Mouse (Mus musculus): ENCODE measurements around the gene Afap1l2. TPM values are rescaled to one million over a fixed set of nuclear protein-coding genes. Genes with fewer than 3 reads are reported as not detected.

Afap1l2 gene
- 1.2 and 1.5 TPM in 2 replicates for polyA plus RNA-seq (2014; fragmentation: Nextera tagmentation; extraction: Ambion mirVana)

DNA sequence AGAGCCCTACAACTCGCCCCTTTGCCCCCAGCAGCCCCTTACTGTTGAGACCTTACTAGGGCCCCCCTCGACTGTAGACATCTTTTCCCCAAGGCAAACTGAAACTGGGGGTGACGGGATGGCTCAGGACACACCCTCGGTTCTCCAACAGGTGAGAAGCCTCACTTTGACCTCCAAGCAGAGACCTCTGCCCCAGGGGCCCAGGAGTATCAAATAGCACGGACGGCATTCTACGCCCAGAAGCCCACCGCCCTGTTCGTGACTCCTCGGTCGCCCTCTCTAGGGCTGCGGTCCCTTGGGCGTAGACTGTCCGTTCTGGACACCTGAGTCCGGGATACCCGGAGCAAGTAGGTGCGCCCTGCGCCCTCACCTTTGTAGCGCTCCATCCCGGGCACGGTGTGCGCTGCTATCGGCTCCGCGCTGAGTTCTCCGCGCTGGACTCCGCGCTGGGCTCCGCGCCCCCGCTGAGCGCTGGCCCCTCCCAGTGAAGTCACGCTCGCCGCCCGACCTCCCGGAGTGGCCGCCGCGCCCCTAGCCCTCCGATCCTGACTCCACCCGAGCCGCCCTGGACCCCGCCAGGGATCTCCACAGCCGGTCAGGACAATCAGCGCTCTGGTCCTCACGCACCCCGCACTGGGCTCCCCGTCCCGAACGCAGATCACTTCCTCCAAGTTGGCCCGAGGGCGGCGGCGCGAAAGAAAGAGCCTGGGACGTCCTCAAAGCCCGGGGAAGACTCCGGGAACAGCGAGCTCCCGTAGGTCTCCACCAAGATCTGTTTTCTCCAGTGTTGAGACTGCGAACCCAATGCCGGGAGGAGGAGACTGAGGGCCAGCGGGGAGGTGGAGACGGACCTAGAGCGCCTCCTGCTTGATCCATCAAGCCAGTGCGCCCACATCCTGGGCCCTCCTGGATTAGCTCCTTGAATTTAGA lies at the start of gene Afap1l2:
Afap1l2 (minus strand) TSS at position 448 of the 930 bp plus-strand sequence.
- H3K4me1 ChIP-seq (replicated peaks; ENCODE audit: control insufficient read depth, insufficient read depth, low read length): no peaks in the 10 kb centered on the region; the same call in 1 of the 2 replicates
- ATAC-seq (replicated peaks; ENCODE audit: low FRiP score) (no peak; the same call in 1 of the 2 replicates), DNase-seq (ENCODE audit: low spot score) (peak; percentile 59)
- H3K4me2 ChIP-seq: peak within 1 kb of the TSS; percentile 81
- H3K9me3 ChIP-seq (ENCODE audit: control insufficient read depth, low read length): no peaks in the 10 kb centered on the region
- peaks cover 30% of the 10 kb centered on the region for H3K27me3 ChIP-seq (replicated peaks; ENCODE audit: control insufficient read depth, insufficient read depth, low read length)
- no peak within 1 kb of the TSS for H3K9ac ChIP-seq (ENCODE audit: low read depth, low read length)
- H3K36me3 ChIP-seq (ENCODE audit: control insufficient read depth, insufficient read depth, low read length): no peaks in the 10 kb centered on the region
- 3% methylated on average over 68 of the region's 68 CpGs for WGBS
- H3K27ac ChIP-seq (ENCODE audit: low read depth, low read length): no peak within 1 kb of the TSS
- H3K4me3 ChIP-seq (ENCODE audit: low read depth, low read length): peak within 1 kb of the TSS; percentile 54

DNA sequence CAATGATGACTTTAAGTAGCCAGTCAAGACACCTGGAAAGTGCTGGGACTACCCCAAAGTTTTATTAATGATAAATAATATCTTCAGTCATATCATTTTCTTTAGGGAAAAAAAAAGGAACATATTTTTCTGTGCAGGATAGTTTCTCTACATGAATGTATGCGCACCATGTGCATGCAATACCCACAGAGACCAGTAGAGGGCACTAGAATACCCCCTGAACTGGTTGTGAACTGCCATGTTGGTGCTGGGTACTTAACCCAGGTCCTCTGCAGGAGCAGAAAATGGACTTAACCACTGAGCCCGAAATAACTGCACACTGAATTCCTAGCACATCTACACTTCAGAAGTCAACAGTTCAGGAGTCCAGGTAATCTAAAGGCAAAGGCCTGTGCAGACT lies 49.5 kb upstream of the Afap1l2 start:
- Histone ChIP-seq H3K27me3 (replicated peaks; ENCODE audit: control insufficient read depth, insufficient read depth, low read length) (no peaks in the 10 kb centered on the region), H3K4me2 (no peak overlapping the region), H3K9ac (ENCODE audit: low read depth, low read length) (no peak overlapping the region), H3K9me3 (ENCODE audit: control insufficient read depth, low read length) (no peaks in the 10 kb centered on the region; the same call in 1 of the 2 replicates), H3K36me3 (ENCODE audit: control insufficient read depth, insufficient read depth, low read length) (peaks cover 5% of the 10 kb centered on the region), H3K4me1 (replicated peaks; ENCODE audit: control insufficient read depth, insufficient read depth, low read length) (no peaks in the 10 kb centered on the region), H3K27ac (ENCODE audit: low read depth, low read length) (no peak overlapping the region), H3K4me3 (ENCODE audit: low read depth, low read length) (no peak overlapping the region)
- no peak for DNase-seq (ENCODE audit: low spot score)
- WGBS: 82% methylated on average over 2 of the region's 2 CpGs
- no peak for ATAC-seq (replicated peaks; ENCODE audit: low FRiP score)

- H3K4me1 ChIP-seq (replicated peaks; ENCODE audit: control insufficient read depth, insufficient read depth, low read length): no peaks in the 10 kb centered on the region
- H3K27me3 ChIP-seq (replicated peaks; ENCODE audit: control insufficient read depth, insufficient read depth, low read length): no peaks in the 10 kb centered on the region
- no peak overlapping the region for H3K27ac ChIP-seq (ENCODE audit: low read depth, low read length)
- H3K9me3 ChIP-seq (ENCODE audit: control insufficient read depth, low read length): no peaks in the 10 kb centered on the region; the same call in 1 of the 2 replicates
- H3K36me3 ChIP-seq (ENCODE audit: control insufficient read depth, insufficient read depth, low read length): peaks cover 5% of the 10 kb centered on the region
- ATAC-seq (replicated peaks; ENCODE audit: low FRiP score) (no peak), DNase-seq (ENCODE audit: low spot score) (no peak)
- H3K9ac ChIP-seq (ENCODE audit: low read depth, low read length): no peak overlapping the region
- no peak overlapping the region for H3K4me3 ChIP-seq (ENCODE audit: low read depth, low read length)
- no peak overlapping the region for H3K4me2 ChIP-seq
- 92% methylated on average over 16 of the region's 16 CpGs for WGBS
These were observed 47.4 kb upstream of the Afap1l2 start for GRCm38 (mm10) chr19:57055215-57056120.

GRCm38 (mm10) chr19:57052959-57053358 lies 44.9 kb upstream of the Afap1l2 start:
- Histone ChIP-seq H3K36me3 (ENCODE audit: control insufficient read depth, insufficient read depth, low read length) (peaks cover 5% of the 10 kb centered on the region), H3K27me3 (replicated peaks; ENCODE audit: control insufficient read depth, insufficient read depth, low read length) (no peaks in the 10 kb centered on the region), H3K4me3 (ENCODE audit: low read depth, low read length) (no peak overlapping the region), H3K4me2 (no peak overlapping the region), H3K9ac (ENCODE audit: low read depth, low read length) (no peak overlapping the region), H3K9me3 (ENCODE audit: control insufficient read depth, low read length) (no peaks in the 10 kb centered on the region; the same call in 1 of the 2 replicates), H3K4me1 (replicated peaks; ENCODE audit: control insufficient read depth, insufficient read depth, low read length) (no peaks in the 10 kb centered on the region), H3K27ac (ENCODE audit: low read depth, low read length) (no peak overlapping the region)
- 82% methylated on average over 8 of the region's 8 CpGs for WGBS
- ATAC-seq (replicated peaks; ENCODE audit: low FRiP score): no peak
- no peak for DNase-seq (ENCODE audit: low spot score)

- ATAC-seq (replicated peaks; ENCODE audit: low FRiP score) (no peak), DNase-seq (ENCODE audit: low spot score) (no peak)
- Histone ChIP-seq H3K4me3 (ENCODE audit: low read depth, low read length) (no peak overlapping the region), H3K9ac (ENCODE audit: low read depth, low read length) (no peak overlapping the region), H3K36me3 (ENCODE audit: control insufficient read depth, insufficient read depth, low read length) (no peaks in the 10 kb centered on the region), H3K27ac (ENCODE audit: low read depth, low read length) (no peak overlapping the region), H3K4me2 (no peak overlapping the region), H3K27me3 (replicated peaks; ENCODE audit: control insufficient read depth, insufficient read depth, low read length) (no peaks in the 10 kb centered on the region), H3K9me3 (ENCODE audit: control insufficient read depth, low read length) (no peaks in the 10 kb centered on the region), H3K4me1 (replicated peaks; ENCODE audit: control insufficient read depth, insufficient read depth, low read length) (no peaks in the 10 kb centered on the region)
- 90% methylated on average over 7 of the region's 7 CpGs for WGBS
These were observed 44.0 kb upstream of the Afap1l2 start for GRCm38 (mm10) chr19:57052016-57052415.

- Histone ChIP-seq H3K4me3 (ENCODE audit: low read depth, low read length) (no peak overlapping the region), H3K9ac (ENCODE audit: low read depth, low read length) (no peak overlapping the region), H3K4me2 (no peak overlapping the region), H3K9me3 (ENCODE audit: control insufficient read depth, low read length) (no peaks in the 10 kb centered on the region), H3K4me1 (replicated peaks; ENCODE audit: control insufficient read depth, insufficient read depth, low read length) (no peaks in the 10 kb centered on the region), H3K36me3 (ENCODE audit: control insufficient read depth, insufficient read depth, low read length) (no peaks in the 10 kb centered on the region), H3K27me3 (replicated peaks; ENCODE audit: control insufficient read depth, insufficient read depth, low read length) (no peaks in the 10 kb centered on the region), H3K27ac (ENCODE audit: low read depth, low read length) (no peak overlapping the region)
- ATAC-seq (replicated peaks; ENCODE audit: low FRiP score) (no peak), DNase-seq (ENCODE audit: low spot score) (no peak)
- WGBS: 81% methylated on average over 16 of the region's 16 CpGs
These were observed 41.6 kb upstream of the Afap1l2 start for GRCm38 (mm10) chr19:57049592-57050090.

DNA sequence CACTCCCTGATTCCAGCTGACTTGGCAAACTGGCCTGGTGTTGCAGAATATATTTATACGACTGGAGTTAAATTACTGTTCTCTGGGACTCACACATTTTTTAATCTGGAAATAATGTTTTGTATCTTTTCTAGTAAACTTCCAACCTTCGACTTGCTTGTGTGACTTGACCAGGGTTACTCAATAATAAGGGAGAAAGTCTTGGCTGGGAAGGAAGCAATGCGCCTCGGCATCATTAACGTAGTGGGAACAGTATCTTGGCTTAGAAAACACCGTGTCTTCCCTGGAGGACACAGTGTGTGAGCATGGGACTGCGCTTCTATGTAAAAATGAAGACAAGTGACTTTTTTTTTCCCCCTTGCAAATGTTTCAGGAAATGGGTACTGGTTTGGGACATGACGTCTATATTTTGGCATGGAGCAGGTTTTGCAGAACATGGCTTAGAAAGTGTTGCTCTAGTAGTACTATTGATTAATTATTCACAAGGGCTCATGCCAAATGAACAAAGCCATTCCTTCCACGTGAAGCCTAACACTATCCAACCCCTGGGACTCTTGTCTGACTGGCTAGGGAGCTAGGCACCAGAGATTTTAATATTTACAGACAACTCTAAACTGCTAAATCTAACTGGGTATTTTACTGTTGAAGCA lies 39.8 kb upstream of the Afap1l2 start:
- DNase-seq (ENCODE audit: low spot score) (no peak), ATAC-seq (replicated peaks; ENCODE audit: low FRiP score) (no peak)
- Histone ChIP-seq H3K27me3 (replicated peaks; ENCODE audit: control insufficient read depth, insufficient read depth, low read length) (no peaks in the 10 kb centered on the region), H3K4me2 (no peak overlapping the region), H3K9ac (ENCODE audit: low read depth, low read length) (no peak overlapping the region), H3K4me1 (replicated peaks; ENCODE audit: control insufficient read depth, insufficient read depth, low read length) (no peaks in the 10 kb centered on the region), H3K27ac (ENCODE audit: low read depth, low read length) (no peak overlapping the region), H3K4me3 (ENCODE audit: low read depth, low read length) (no peak overlapping the region), H3K36me3 (ENCODE audit: control insufficient read depth, insufficient read depth, low read length) (no peaks in the 10 kb centered on the region), H3K9me3 (ENCODE audit: control insufficient read depth, low read length) (no peaks in the 10 kb centered on the region)
- WGBS: 87% methylated on average over 9 of the region's 9 CpGs

GRCm38 (mm10) chr19:57039258-57039657 lies 31.2 kb upstream of the Afap1l2 start:
- Histone ChIP-seq H3K4me2 (no peak overlapping the region), H3K4me3 (ENCODE audit: low read depth, low read length) (no peak overlapping the region), H3K36me3 (ENCODE audit: control insufficient read depth, insufficient read depth, low read length) (no peaks in the 10 kb centered on the region), H3K9me3 (ENCODE audit: control insufficient read depth, low read length) (no peaks in the 10 kb centered on the region), H3K4me1 (replicated peaks; ENCODE audit: control insufficient read depth, insufficient read depth, low read length) (no peaks in the 10 kb centered on the region), H3K27me3 (replicated peaks; ENCODE audit: control insufficient read depth, insufficient read depth, low read length) (no peaks in the 10 kb centered on the region), H3K27ac (ENCODE audit: low read depth, low read length) (no peak overlapping the region), H3K9ac (ENCODE audit: low read depth, low read length) (no peak overlapping the region)
- no peak for ATAC-seq (replicated peaks; ENCODE audit: low FRiP score)
- no peak for DNase-seq (ENCODE audit: low spot score)
- WGBS: 55% methylated on average over 6 of the region's 6 CpGs
